Mouse (Mus musculus) forebrain, embryonic 11.5 days (tissue): ENCODE measurements around the gene Fmo1. TPM values are rescaled to one million over a fixed set of nuclear protein-coding genes. Genes with fewer than 3 reads are reported as not detected.
A peak's percentile ranks its signal among the peaks of the same experiment; 100 is the strongest.

Experiments
- ATAC-seq: fragments of 200-750 bp; cut with Nextera tagmentation; replicated peaks from 2 replicates; pipeline ENCODE4 v1.8.0; 2017; ENCODE audit warnings: moderate TSS enrichment; ENCODE audit not compliant: low FRiP score
- DNase-seq: peaks from one replicate; pipeline ENCODE4 v3.0.0-alpha.2; 2017; ENCODE audit warnings: low spot score
- H3K27ac ChIP-seq: fragments of 300-500 bp; sonication (generic); 2 replicates; pipeline ENCODE4 v1.5.1; 2014; ENCODE audit warnings: low read depth, low read length
- H3K27me3 ChIP-seq: fragments of 300-500 bp; sonication (generic); 2 replicates; pipeline ENCODE4 v1.6.1; 2014; ENCODE audit warnings: mild to moderate bottlenecking, low read length, mixed read lengths; ENCODE audit not compliant: control insufficient read depth, insufficient read depth
- H3K36me3 ChIP-seq: fragments of 300-500 bp; sonication (generic); 2 replicates; pipeline ENCODE4 v1.6.1; 2014; ENCODE audit warnings: mild to moderate bottlenecking, low read length, moderate library complexity, mixed read lengths; ENCODE audit not compliant: control insufficient read depth, insufficient read depth
- H3K4me1 ChIP-seq: fragments of 300-500 bp; sonication (generic); replicated peaks from 2 replicates; pipeline ENCODE4 v1.6.1; 2014; ENCODE audit warnings: low read length, mixed read lengths; ENCODE audit not compliant: control insufficient read depth, insufficient read depth
- H3K4me2 ChIP-seq: fragments of 300-500 bp; sonication (generic); 2 replicates; pipeline ENCODE4 v1.6.1; 2014; ENCODE audit warnings: low read depth, mild to moderate bottlenecking, low read length, moderate library complexity, mixed read lengths; ENCODE audit not compliant: severe bottlenecking
- H3K4me3 ChIP-seq: fragments of 300-500 bp; sonication (generic); 2 replicates; pipeline ENCODE4 v1.5.1; 2014; ENCODE audit warnings: low read depth, low read length
- H3K9ac ChIP-seq: fragments of 300-500 bp; sonication (generic); 2 replicates; pipeline ENCODE4 v1.6.1; 2014; ENCODE audit warnings: low read length
- H3K9me3 ChIP-seq: fragments of 300-500 bp; sonication (generic); 2 replicates; pipeline ENCODE4 v1.6.1; 2016; ENCODE audit warnings: low read length, mixed read lengths; ENCODE audit not compliant: control insufficient read depth
- WGBS: fragments of 180-500 bp; shearing (Covaris S2); extraction: QIAGEN DNeasy Blood & Tissue Kit; methylation state at CpG from one replicate; pipeline ENCODE4 v1.1.7; 2014; 5-methylcytosine and 5-hydroxymethylcytosine counted together
- polyA plus RNA-seq: library from polyadenylated mRNA; unstranded; fragments of >200 nt; fragmentation: Nextera tagmentation; extraction: Ambion mirVana; gene quantifications from 2 replicates; pipeline ENCODE4 v1.2.1, GENCODE M21; 2014

Fmo1 gene
- polyA plus RNA-seq, 1 experiment from 2014 or later = 15.3 TPM

- H3K4me2 ChIP-seq = 0 out of 2 replicates have a peak overlapping the region, but pooled peaks have one; percentile 21
- H3K27me3 ChIP-seq = no peaks in the 10 kb centered on the region
- no peak overlapping the region for H3K27ac ChIP-seq
- ATAC-seq (peak; percentile 37; the same call in 1 of the 2 replicates), DNase-seq (peak; percentile 51)
- 44% methylated on average over 12 of the region's 12 CpGs for WGBS
- no peaks in the 10 kb centered on the region for H3K36me3 ChIP-seq
- peaks cover 3% of the 10 kb centered on the region; the same call in 1 of the 2 replicates for H3K4me1 ChIP-seq
- H3K9ac ChIP-seq = no peak overlapping the region
- H3K4me3 ChIP-seq = no peak overlapping the region
- H3K9me3 ChIP-seq = no peaks in the 10 kb centered on the region
These were observed 7.7 kb downstream of the Fmo1 start for GRCm38 (mm10) chr1:162858748-162859130.

GRCm38 (mm10) chr1:162857766-162858747, 8.4 kb downstream of the Fmo1 start:
- DNase-seq (no peak), ATAC-seq (no peak)
- Histone ChIP-seq H3K4me3 (no peak overlapping the region), H3K4me1 (peaks cover 3% of the 10 kb centered on the region; the same call in 1 of the 2 replicates), H3K9me3 (no peaks in the 10 kb centered on the region), H3K27me3 (no peaks in the 10 kb centered on the region), H3K27ac (no peak overlapping the region), H3K36me3 (no peaks in the 10 kb centered on the region), H3K9ac (no peak overlapping the region), H3K4me2 (no peak overlapping the region)
- 67% methylated on average over 18 of the region's 18 CpGs for WGBS

GRCm38 (mm10) chr1:162853812-162854482, 12.5 kb downstream of the Fmo1 start:
- WGBS = 83% methylated on average over 3 of the region's 3 CpGs
- ATAC-seq (no peak), DNase-seq (no peak)
- Histone ChIP-seq H3K27me3 (no peaks in the 10 kb centered on the region), H3K36me3 (no peaks in the 10 kb centered on the region), H3K27ac (no peak overlapping the region), H3K4me1 (0 out of 2 replicates have a peak, but pooled peaks cover 3% of the 10 kb centered on the region), H3K9me3 (no peaks in the 10 kb centered on the region), H3K9ac (no peak overlapping the region), H3K4me3 (no peak overlapping the region), H3K4me2 (no peak overlapping the region)

- ATAC-seq (no peak), DNase-seq (no peak)
- Histone ChIP-seq H3K9me3 (no peaks in the 10 kb centered on the region), H3K36me3 (no peaks in the 10 kb centered on the region), H3K27me3 (no peaks in the 10 kb centered on the region), H3K9ac (no peak overlapping the region), H3K27ac (no peak overlapping the region), H3K4me2 (no peak overlapping the region), H3K4me1 (no peaks in the 10 kb centered on the region), H3K4me3 (no peak overlapping the region)
- 94% methylated on average over 6 of the region's 6 CpGs for WGBS
These were observed 18.9 kb downstream of the Fmo1 start for GRCm38 (mm10) chr1:162847554-162847953.

- DNase-seq = no peak
- Histone ChIP-seq H3K27ac (no peak overlapping the region), H3K4me3 (no peak overlapping the region), H3K4me2 (no peak overlapping the region), H3K36me3 (no peaks in the 10 kb centered on the region), H3K27me3 (no peaks in the 10 kb centered on the region), H3K4me1 (no peaks in the 10 kb centered on the region), H3K9ac (no peak overlapping the region), H3K9me3 (no peaks in the 10 kb centered on the region)
- ATAC-seq = no peak
- 97% methylated on average over 9 of the region's 9 CpGs for WGBS
These were observed 26.2 kb downstream of the Fmo1 start for GRCm38 (mm10) chr1:162840211-162840610.

GRCm38 (mm10) chr1:162838976-162839375, 27.4 kb downstream of the Fmo1 start:
- Histone ChIP-seq H3K9ac (no peak overlapping the region), H3K4me3 (no peak overlapping the region), H3K27ac (no peak overlapping the region), H3K4me2 (no peak overlapping the region), H3K9me3 (no peaks in the 10 kb centered on the region), H3K36me3 (no peaks in the 10 kb centered on the region), H3K4me1 (no peaks in the 10 kb centered on the region), H3K27me3 (no peaks in the 10 kb centered on the region)
- ATAC-seq (no peak), DNase-seq (no peak)
- WGBS = 92% methylated on average over 6 of the region's 6 CpGs

GRCm38 (mm10) chr1:162834342-162834741, 32.1 kb downstream of the Fmo1 start:
- no peak for DNase-seq
- WGBS = 86% methylated on average over 5 of the region's 5 CpGs
- peaks cover 7% of the 10 kb centered on the region; the same call in 1 of the 2 replicates for H3K4me1 ChIP-seq
- no peak overlapping the region for H3K9ac ChIP-seq
- H3K4me3 ChIP-seq = no peak overlapping the region
- H3K36me3 ChIP-seq = no peaks in the 10 kb centered on the region
- H3K9me3 ChIP-seq = no peaks in the 10 kb centered on the region
- H3K4me2 ChIP-seq = no peak overlapping the region
- no peak overlapping the region for H3K27ac ChIP-seq
- no peak for ATAC-seq
- no peaks in the 10 kb centered on the region; the same call in 1 of the 2 replicates for H3K27me3 ChIP-seq

- WGBS = 19% methylated on average over 5 of the region's 5 CpGs
These were observed 33.8 kb downstream of the Fmo1 start for GRCm38 (mm10) chr1:162832574-162832953.

More at GRCm38 (mm10) chr1:162832574-162832953, 33.8 kb downstream of the Fmo1 start:
- Histone ChIP-seq H3K27me3 (no peaks in the 10 kb centered on the region; the same call in 1 of the 2 replicates), H3K4me3 (no peak overlapping the region), H3K36me3 (no peaks in the 10 kb centered on the region), H3K9ac (no peak overlapping the region; the same call in 1 of the 2 replicates), H3K4me2 (peak overlapping the region; percentile 11; the same call in 1 of the 2 replicates), H3K9me3 (no peaks in the 10 kb centered on the region), H3K27ac (peak overlapping the region; percentile 37; the same call in 1 of the 2 replicates), H3K4me1 (peaks cover 7% of the 10 kb centered on the region; the same call in 1 of the 2 replicates)
- ATAC-seq = peak; percentile 68
- no peak for DNase-seq
